ENCODE assay signal across 23 mouse cellular contexts in genomic region chr11:5918111-5918510, GRCm38 (mm10). TPM values are rescaled to one million over a fixed set of nuclear protein-coding genes. Genes with fewer than 3 reads are reported as not detected.
"Had no signal": no experiment of that assay in that cellular context is flagged by ENCODE, and none has a peak within 500 bp of the region (broad histone marks: within the 10 kb centered on the region; RNA-seq: fewer than 3 reads in every experiment).

No protein-coding gene starts in this region.

- DNase-seq: kidney, adult 18-20 months; kidney, adult 9 months; kidney, postnatal 14 days; kidney, postnatal 4 days; left cerebral cortex, postnatal 4 days; liver, embryonic 13.5 days; lung, adult 2 months; lung, postnatal 14 days; lung, postnatal 4 days; midbrain, embryonic 14.5 days; thymus, postnatal 25 days had no signal

- H3K4me3 ChIP-seq: limb, embryonic 12.5 days; limb, embryonic 15.5 days; liver, embryonic 13.5 days; neural tube, embryonic 12.5 days had no signal

- H3K4me1 ChIP-seq: limb, embryonic 12.5 days; neural tube, embryonic 12.5 days had no signal

- H3K4me2 ChIP-seq: limb, embryonic 12.5 days; limb, embryonic 15.5 days; liver, embryonic 13.5 days; midbrain, embryonic 11.5 days; neural tube, embryonic 12.5 days had no signal

- H3K27ac ChIP-seq: limb, embryonic 12.5 days; limb, embryonic 15.5 days; liver, embryonic 13.5 days; neural tube, embryonic 12.5 days had no signal

- H3K9me3 ChIP-seq: limb, embryonic 12.5 days; limb, embryonic 15.5 days; liver, embryonic 13.5 days; neural tube, embryonic 12.5 days had no signal

- H3K9ac ChIP-seq: limb, embryonic 12.5 days; limb, embryonic 15.5 days; liver, embryonic 13.5 days; neural tube, embryonic 12.5 days had no signal

- H3K27me3 ChIP-seq: limb, embryonic 15.5 days; liver, embryonic 13.5 days; neural tube, embryonic 12.5 days had no signal

- H3K36me3 ChIP-seq: limb, embryonic 12.5 days; limb, embryonic 15.5 days; liver, embryonic 13.5 days; neural tube, embryonic 12.5 days had no signal

RNA-seq across cellular contexts. Expression of gene Myl7, which starts 19.5 kb away (rescaled TPM):
- total RNA-seq: layer of hippocampus, adult 18-20 months; layer of hippocampus, postnatal 14 days; left cerebral cortex, adult 8-10 months; left cerebral cortex, postnatal 14 days; left cerebral cortex, postnatal 4 days; megakaryocyte progenitor cell, adult 5-6 weeks; megakaryocyte-erythroid progenitor cell, adult 5-6 weeks; midbrain, postnatal 0 days; neutrophil, adult 5-6 weeks had no signal
- polyA plus RNA-seq: midbrain, embryonic 14.5 days; midbrain, postnatal 0 days had no signal

RNA-seq across cellular contexts. Expression of gene Gck, which starts 31.8 kb away (rescaled TPM):
- total RNA-seq: megakaryocyte progenitor cell, adult 5-6 weeks; megakaryocyte-erythroid progenitor cell, adult 5-6 weeks had no signal

RNA-seq across cellular contexts. Expression of gene Aebp1, which starts 56.4 kb away (rescaled TPM):
- total RNA-seq: megakaryocyte progenitor cell, adult 5-6 weeks; megakaryocyte-erythroid progenitor cell, adult 5-6 weeks; neutrophil, adult 5-6 weeks had no signal
